Mouse (Mus musculus) spleen, embryonic (tissue): ENCODE data around the gene Pdzd2.

Experiments used
- CTCF ChIA-PET: fragments of 350-600 bp; sonication (Branson Sonifier 250); formaldehyde crosslinking; loops from one replicate; lab custom pipeline; 2022; lab: Charles Lee

Pdzd2 gene

GRCm38 (mm10) chr15:12320441-12321090, 419.2 kb downstream of the Pdzd2 start:
- CTCF ChIA-PET: interaction anchor here (0.6 to 0.7 kb wide), 2 partner anchors 69 to 89 kb away, joined by 4 to 6 read pairs; no protein-coding TSS in a partner anchor

GRCm38 (mm10) chr15:12319889-12320288, 419.8 kb downstream of the Pdzd2 start:
- CTCF ChIA-PET: interaction anchor here (0.7 kb wide), 1 partner anchor 89 kb away, joined by 6 read pairs; no protein-coding TSS in a partner anchor

DNA sequence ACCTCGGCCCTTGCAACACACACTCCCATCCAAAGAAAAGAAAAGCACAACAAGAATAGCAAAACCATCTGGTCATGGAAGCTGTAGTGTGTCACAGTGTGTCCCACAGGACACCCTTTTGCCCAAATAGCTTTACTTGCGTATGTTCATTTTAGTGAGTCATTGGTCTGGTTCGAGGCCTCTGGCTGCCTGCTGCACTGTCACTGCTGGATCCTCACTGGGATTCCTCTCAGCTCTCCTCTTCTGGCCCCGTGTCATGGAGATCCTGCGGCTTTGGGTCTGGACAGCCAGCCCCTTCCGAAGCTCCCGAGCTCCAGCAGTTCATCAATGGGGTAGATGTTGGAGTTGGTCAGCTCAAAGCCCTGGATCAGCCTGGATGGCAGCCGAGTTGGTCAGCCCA, 421.3 kb downstream of the Pdzd2 start:
- CTCF ChIA-PET: interaction anchor here (0.6 kb wide), 1 partner anchor 58 kb away, joined by 7 read pairs; no protein-coding TSS in a partner anchor

GRCm38 (mm10) chr15:12317290-12317689, 422.4 kb downstream of the Pdzd2 start:
- CTCF ChIA-PET: no interaction called here

DNA sequence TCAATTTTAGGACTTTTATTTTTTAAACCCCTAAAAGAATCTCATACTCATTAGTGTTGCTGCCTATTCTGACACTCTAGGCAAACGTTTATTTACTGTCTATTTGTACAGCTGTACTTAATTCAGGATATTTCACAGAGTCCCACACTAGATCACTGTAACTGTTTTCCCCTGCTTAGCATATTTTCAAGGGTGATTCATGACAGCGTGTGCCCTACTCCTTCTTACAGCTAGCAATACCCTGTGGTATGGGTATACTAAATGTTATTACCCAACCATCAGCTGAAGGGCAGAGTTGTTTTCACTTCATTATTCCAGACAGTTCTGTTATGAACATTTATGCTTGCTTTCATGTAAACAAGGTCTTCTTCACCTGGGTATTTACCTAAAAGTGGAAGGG, 423.7 kb downstream of the Pdzd2 start:
- CTCF ChIA-PET: no interaction called here

DNA sequence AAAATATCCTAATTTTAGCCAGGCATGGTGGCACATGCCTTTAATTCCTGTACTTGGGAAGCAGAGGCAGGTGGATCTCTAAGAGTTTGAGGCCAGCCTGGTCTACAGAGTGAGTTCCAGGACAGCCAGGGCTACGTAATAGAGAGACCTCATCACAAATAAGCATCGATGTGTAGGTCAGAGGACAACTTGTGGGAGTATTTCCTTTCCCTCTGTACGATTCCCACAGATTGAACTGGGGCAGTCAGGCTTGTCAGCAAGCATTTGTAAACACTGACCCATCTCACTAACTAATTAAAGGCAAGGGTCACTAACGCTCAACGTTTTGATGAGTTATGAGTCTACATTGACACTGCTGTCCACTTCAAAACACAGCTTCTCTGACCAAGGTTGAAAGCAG, 425.1 kb downstream of the Pdzd2 start:
- CTCF ChIA-PET: no interaction called here

DNA sequence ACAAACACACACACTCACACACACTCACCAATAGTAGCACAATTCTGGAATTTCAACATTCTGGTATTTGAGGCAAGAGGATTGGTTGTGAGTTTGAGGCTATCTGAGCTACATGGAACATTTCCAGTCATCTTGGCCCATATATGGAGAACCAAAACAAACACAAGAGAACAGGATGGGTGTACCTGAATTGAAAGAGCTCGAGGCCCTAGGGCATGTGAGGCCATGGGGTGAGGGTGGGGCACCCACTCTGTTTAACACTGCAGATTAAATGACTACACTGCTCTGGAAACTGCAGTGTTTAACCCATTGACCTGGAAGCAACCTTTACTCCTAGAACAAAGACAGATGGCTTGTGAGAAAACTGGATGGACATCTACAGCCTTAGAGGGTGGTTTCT, 426.5 kb downstream of the Pdzd2 start:
- CTCF ChIA-PET: no interaction called here

DNA sequence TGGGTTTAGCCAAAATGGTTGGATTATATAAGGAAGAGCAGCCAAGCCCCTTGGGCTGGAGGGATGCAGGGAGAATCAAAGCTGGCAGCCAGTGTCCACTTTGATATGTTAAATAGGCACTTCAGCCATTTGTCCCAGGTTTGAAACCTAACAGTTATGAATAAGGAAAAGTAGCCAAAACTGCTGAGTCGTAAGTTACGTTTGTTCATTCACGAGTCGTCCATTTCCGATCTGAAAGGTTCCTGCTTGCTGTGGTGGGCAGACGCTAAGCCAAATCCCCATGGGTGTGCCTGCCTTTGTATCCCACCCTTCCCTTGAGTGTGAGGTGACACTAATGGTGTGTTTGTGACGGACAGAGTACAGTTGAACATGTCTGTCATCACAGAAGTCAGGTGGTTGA, 428.3 kb downstream of the Pdzd2 start:
- CTCF ChIA-PET: no interaction called here

- CTCF ChIA-PET: no interaction called here
Measured at GRCm38 (mm10) chr15:12310676-12311075, 429.0 kb downstream of the Pdzd2 start.
